Mouse (Mus musculus) adrenal gland, postnatal 10 days (tissue): ENCODE measurements around the gene Clcnkb. TPM values are rescaled to one million over a fixed set of nuclear protein-coding genes. Genes with fewer than 3 reads are reported as not detected.

Experiments
- DNase-seq: peaks from one replicate; pipeline ENCODE4 v3.0.0; 2021; ENCODE audit warnings: mixed read lengths
- total RNA-seq, 2 experiments: library from RNA; stranded (reverse); gene quantifications; 2 replicates each; pipeline ENCODE4 v1.2.3; 2021

Gene Clcnkb
- total RNA-seq, 2 experiments from 2014 or later = not detected

DNA sequence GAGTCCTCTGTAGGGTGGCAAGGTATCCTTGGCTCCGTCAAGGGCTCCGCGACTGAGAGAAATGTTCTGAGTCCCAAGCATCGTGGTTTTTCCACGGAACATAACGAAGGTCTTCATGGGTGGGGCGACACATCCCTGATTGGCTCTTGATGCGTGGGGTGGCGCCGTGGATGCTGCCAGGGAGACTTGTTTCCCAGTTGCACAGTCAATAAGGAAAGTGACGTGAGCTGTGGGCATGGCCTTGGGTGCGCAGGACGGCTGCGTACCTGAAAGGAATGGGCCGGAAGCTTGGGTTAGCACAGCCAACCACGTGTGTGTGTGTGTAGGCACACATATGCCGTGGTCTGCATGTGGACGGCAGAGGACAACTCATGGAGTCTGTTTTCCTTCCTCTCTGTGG, 17.4 kb upstream of the Clcnkb start:
- no peak for DNase-seq

DNA sequence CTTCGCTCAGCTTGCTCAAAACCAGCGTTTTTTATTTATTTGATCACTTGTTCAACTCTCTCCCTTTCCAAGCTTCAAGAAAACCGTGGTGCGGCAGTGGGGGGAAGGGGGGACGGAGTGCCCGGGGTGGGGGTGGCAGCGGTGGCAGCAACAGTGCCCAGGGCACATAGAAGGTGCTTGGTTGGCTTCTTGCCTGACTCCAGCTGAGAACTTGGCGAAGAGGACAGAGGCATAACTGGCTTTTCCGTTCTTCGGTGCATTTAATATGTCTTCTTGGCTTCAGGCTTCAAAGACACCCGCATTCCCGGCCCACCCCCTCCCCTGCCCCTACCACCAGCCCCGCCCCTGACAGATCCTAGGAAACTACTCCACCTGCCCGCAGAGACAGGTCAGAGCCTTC, 16.9 kb upstream of the Clcnkb start:
- DNase-seq = no peak

DNA sequence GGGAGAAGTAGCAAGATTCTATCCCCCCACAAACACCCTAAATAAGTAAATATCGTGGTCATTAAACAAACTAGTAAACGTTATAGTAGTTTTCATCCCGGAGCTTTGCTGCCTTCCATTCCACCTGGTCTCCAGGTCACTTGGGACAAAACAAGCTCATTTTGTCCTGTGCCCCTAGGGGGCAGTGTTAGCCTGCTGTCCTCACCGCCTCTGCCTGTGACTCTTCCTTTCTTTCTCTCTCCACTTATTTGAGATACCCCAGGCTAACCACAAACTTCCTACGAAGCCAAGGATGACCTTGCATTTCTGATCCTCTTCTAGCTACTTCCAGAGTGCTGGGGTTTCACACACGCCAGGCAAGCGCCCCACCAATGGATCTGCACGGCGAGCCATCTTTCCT, 15.2 kb upstream of the Clcnkb start:
- DNase-seq = peak; percentile 86

DNA sequence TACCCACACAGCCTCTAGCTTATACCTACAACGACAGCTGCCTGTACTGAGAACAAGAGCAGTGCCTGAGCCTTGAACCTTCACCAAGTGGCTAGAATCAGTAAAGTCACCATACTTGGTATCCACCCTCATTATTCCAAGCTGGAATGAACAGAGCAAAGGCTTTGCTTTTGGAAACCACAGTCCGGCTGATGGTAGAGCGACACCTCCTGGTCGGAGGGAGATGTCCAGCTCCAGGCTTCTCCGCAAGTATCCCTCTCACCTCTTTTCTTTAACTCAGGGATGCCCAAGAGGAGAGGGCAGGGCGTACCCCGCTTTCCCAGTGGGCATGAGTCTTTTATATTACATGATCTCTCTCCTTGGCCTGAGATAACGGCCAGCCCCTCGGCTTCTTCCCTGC, 14.0 kb upstream of the Clcnkb start:
- peak; percentile 68 for DNase-seq

DNA sequence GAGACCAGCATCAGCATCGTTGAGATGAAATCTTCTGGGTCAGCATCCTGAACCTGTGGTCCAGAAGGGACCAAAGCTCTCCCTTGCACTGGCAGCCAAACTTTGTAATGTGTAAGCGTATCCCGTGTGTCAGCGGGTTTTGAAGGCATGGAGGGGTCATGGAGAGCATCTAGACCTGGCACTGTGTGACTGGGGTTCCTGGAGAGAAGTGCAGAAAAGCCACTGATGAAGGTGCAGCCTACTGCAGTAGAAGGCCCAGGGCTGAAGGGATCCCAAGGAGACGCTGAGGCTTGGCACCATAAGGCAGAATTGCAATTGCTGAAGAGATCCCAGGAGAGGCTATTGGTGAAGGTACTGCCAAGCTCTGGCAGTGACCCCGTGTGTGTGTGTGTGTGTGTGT, 13.6 kb upstream of the Clcnkb start:
- peak; percentile 53 for DNase-seq

DNA sequence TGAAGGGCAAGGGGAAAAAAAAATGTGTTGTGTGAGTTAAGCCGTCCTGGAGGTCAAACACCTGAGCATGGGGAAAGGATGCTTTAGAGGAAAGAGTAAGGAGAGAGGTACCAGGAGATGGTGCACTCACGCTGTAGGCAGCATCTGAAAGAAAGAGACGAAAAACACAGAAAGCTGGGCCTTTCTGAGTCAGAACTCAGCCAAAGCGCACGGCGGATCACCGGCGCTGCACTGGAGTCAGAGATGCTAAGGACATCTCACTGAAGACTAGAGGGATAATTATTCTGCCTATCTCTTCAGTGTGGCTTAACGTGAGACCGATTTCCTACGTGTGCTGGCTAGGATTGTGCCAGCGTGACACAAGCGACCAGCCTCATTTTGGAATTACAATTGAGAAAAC, 12.1 kb upstream of the Clcnkb start:
- no peak for DNase-seq

DNA sequence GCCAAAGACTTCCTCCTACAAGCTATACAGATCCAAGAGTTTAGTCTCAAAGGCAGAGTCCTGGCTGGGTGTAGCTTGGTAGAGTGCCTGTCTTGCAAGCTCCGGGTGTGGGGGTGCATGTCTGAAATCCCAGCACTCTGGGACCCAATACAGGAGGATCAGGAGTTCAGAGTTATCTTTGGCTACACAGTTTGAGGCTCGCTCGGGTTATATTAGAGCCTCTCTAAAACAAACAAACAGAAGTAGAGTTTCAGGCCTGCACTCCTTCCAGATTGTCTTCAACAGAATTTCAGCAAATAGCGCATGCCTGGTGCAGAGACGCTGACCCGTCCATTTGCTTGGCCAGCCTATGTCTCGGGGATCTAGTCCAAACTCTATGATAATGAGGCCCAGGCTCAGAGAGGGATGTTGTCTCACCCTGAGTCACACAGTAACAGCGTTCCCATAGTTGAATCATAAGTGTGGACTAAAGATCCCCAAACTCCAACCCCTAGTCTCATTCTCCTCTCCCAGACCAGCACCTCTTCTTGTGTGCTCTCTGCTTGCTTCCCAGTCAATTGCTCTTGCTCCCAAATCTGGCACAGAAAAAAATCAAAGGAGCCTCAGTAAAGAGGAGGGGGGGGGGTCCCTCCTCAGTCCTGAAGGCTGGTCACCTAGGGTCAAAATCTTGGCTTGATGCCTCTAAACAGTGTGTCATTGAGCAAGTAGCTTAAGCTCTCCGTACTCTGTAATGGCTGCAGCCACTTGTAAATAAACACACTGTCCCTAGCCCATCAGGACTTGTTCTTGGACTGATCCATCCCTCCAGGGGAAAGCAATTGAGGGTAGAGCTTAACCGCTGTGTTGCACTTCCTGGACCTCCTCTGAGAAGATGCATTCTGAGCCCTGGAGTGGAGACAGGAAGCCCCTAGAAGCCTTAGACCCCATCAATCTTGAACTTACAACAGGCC, 11.3 kb upstream of the Clcnkb start:
- no peak for DNase-seq

- DNase-seq = peak; percentile 46
Measured at GRCm38 (mm10) chr4:141425484-141426479, 10.0 kb upstream of the Clcnkb start.

DNA sequence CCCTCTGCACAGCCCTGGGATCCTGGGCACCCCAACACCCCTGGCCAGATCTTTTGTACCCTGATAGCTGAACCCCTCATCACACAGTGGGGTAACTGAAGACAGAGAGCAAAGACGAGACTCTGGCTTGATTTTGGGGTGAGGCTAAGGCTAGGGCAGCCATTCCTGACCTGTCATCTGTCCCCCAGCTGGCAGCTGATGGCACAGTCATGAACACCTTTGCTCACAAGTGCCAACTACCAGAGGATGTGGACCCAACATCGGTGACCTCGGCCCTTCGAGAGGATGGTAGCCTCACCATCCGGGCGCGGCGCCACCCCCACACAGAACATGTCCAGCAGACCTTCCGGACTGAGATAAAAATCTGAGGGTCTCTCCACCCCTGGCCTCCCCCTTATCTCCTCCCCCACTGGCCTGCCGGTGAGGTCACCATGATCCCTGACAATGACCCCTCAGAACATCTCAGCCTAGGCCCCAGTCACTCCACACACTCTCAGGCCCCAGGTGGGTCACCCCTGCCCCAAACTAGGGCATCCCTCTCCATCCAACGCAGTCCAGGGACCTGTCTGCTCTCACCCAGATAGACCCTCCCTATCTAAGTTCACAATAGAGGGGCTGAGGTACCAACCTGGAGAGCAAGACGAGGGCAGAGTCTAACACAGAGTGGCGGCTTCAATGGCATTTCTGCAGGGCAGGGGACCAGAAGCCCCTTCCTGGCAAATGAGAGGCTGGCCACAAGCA, 8.0 kb upstream of the Clcnkb start:
- no peak for DNase-seq

DNA sequence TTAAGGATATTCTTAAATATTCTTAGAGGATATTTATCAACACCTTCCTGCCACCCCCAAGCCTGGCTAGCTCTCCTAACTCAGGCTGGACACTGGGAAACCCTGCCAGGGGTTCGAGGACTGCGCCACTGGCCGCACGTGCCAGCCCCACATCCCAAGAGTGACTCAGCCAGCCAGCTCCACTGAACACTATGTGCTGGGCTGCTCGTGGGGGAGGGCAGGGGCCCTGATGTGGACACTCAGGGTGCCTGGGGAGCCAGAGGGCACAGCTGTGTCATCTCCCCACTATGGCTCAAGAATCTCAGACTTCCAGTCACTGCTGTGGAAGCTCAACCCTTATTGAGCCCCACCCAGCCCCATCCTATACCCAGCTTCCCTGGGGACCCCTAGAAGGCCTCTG, 7.5 kb upstream of the Clcnkb start:
- DNase-seq = no peak

GRCm38 (mm10) chr4:141422841-141423240, 7.0 kb upstream of the Clcnkb start:
- no peak for DNase-seq

- DNase-seq = peak; percentile 59
Measured at GRCm38 (mm10) chr4:141421423-141421822, 5.6 kb upstream of the Clcnkb start.

- no peak for DNase-seq
Measured at GRCm38 (mm10) chr4:141420886-141421285, 5.1 kb upstream of the Clcnkb start.

DNA sequence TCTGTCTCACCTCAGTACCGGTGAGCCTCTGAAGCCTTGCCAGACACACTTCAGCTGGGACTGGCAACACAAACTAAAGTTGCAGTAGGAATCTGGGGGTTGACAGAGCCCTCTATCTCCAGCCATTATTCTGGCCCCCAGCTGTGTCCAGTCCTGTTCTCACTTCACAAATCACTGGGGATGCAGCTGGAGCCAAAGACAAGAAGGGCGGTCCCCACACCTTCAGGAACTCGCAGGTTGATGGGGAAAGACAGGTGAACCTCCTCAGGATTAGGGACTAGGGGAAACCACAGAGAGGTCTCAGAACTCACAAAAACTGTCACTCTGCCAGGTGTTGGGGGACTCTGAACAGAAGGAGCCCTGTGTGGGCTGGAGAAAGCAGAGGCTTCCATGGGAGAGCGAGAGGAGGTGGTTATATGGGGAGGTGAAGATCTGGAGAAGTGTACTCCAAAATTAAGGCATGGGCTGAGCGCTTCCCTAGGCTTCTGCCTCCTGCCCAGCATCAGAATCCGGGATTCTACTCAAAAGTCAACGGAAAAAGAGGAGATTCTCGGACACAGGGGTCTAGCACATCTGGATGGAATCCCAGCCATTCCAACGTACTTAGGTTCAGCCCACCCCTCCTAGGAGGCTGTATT, 4.5 kb upstream of the Clcnkb start, which contains the start of gene Hspb7:
Gene Hspb7 (plus strand): TSS at position 588 of the 638 bp plus-strand sequence.
- no peak for DNase-seq

DNA sequence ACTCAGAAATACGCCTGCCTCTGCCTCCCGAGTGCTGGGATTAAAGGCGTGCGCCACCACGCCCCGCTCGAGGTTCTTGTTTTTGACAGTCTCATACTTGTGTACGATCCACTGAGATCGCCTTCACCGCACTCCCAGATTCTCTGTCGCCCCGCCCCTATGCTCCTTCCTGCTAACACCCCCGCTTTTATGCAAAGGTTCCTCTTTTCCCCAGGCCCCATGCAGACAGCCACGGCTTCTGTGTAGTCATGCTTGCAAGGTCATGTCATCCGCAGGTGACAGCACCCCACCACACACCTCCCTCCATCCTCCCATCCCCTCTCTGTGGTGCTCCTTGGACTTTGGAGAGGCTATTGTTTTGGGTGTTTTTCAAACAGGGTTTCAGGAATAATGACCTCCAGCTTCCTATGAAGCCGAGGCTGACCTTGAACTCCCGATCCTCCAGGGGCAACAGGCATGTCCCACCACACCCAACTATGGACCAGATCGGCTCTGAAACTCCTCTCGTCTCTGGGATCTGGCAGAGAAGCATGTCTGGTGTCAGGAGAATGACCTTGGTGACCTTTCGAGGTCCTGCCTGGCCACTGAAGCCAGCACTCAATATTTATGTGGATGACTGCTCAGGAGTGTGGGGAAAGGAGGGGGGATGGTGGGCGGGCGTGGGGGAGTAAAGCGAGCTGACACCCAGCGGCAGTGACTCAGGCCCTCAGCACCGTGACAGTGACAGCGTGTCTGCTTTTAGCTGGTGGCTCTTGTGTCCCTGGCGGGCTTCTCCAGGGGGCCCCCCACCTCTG, 3.8 kb upstream of the Clcnkb start:
- DNase-seq = peak; percentile 49

DNA sequence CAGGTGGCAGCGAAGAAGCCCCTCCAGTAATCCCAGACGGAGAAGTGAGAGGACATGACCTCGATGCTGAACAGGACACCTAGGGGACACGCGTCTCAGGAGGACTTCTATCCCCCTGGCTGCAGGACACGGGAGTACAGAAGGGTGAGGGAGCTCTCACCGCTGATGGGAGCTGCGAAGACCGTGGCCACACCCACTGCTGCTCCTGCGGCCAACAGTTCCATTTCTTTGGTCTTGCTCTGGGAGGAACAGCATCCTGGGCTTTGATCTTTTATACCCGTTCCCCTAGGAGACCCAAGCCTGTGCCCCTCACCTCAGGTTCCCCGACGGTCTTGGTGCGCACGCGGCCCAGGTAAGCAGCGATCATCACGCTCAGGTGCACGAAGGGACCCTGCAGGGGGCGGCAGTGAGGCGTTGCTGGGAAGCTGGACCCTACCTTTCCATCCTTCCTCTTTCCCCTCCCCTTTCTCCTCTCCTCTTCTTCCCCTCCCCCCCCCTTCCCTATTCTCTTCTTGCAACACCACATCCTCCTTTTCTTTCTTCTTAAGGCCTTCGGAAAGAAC, 4.3 kb downstream of the Clcnkb start:
- DNase-seq = no peak

DNA sequence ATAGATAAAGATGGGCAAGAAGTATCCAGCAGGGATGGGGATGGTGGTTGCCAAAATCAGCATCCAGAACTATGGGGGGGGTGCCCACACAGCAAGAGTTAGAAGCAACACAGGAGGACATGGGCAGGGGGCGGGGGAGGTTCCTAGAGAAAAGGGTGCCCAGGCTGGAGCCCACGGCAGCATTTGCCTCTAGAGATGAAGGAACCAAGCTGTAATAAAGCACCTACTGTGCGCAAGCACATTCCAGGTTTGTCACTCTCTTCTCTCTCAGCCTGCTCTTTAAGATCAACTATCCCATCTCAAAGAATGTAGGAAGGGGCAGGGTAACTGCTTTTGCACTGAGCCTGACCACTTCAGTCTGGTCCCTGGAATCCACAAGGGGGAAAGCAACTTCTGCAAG, 7.2 kb downstream of the Clcnkb start:
- DNase-seq = no peak

- peak; percentile 63 for DNase-seq
Measured at GRCm38 (mm10) chr4:141406516-141407299, 9.1 kb downstream of the Clcnkb start.

- no peak for DNase-seq
Measured at GRCm38 (mm10) chr4:141405314-141405622, 10.5 kb downstream of the Clcnkb start.
